Mouse (Mus musculus): ENCODE results near the gene Lcn10. TPM values are rescaled to one million over a fixed set of nuclear protein-coding genes. Genes with fewer than 3 reads are reported as not detected.
"Not testable (repeated sequence)": the region's sequence is repeated elsewhere in the genome, so short reads cannot be mapped to it uniquely, and the experiment has no call there.

Gene Lcn10
- polyA plus RNA-seq, 1 experiment from 2014 or later: not detected

- Histone ChIP-seq H3K4me1 (no peaks in the 10 kb centered on the region), H3K9me3 (no peaks in the 10 kb centered on the region), H3K9ac (no peak overlapping the region), H3K27me3 (no peaks in the 10 kb centered on the region), H3K4me2 (replicated peaks) (no peak overlapping the region), H3K27ac (no peak overlapping the region), H3K36me3 (no peaks in the 10 kb centered on the region), H3K4me3 (no peak overlapping the region)
- ATAC-seq (ENCODE audit: insufficient number of reproducible peaks, insufficient read depth, low FRiP score, low TSS enrichment): no peak
- WGBS: 62% methylated on average over 5 of the region's 5 CpGs
Observed at GRCm38 (mm10) chr2:25664125-25664524, 18.4 kb upstream of the Lcn10 start.

DNA sequence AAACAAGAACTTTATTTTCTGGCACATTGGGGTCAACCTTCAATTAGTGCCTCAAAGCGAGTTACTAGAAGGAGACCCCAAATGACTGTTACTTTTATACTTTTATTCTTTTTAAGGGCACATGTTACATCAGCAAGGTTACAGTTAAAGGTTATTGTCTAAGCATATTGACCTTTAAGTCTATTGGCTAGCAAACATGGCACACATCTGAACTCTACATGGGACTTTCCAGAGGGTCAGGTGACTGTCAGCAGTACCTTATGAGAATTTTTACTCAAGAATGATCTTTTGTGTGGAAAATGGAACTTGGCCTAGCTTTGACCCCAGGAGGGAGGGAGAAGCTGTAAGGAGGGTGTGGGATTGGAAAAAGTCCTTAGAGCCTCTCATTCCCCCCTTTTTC is 16.0 kb upstream of the Lcn10 start:
- H3K36me3 ChIP-seq: no peaks in the 10 kb centered on the region
- H3K9me3 ChIP-seq: no peaks in the 10 kb centered on the region
- ATAC-seq (ENCODE audit: insufficient number of reproducible peaks, insufficient read depth, low FRiP score, low TSS enrichment): no peak
- H3K4me3 ChIP-seq: no peak overlapping the region
- 70% methylated on average over 1 of the region's 1 CpGs for WGBS
- H3K9ac ChIP-seq: no peak overlapping the region
- H3K4me1 ChIP-seq: no peaks in the 10 kb centered on the region
- no peaks in the 10 kb centered on the region for H3K27me3 ChIP-seq
- H3K4me2 ChIP-seq (replicated peaks): no peak overlapping the region
- H3K27ac ChIP-seq: no peak overlapping the region

GRCm38 (mm10) chr2:25676486-25676885 is 6.0 kb upstream of the Lcn10 start, which contains the start of gene Lcn6:
Lcn6 (plus strand) TSS chr2:25676786.
- H3K9me3 ChIP-seq: no peaks in the 10 kb centered on the region
- H3K27me3 ChIP-seq: no peaks in the 10 kb centered on the region
- H3K4me3 ChIP-seq: no peak within 1 kb of the TSS
- no peak within 1 kb of the TSS for H3K27ac ChIP-seq
- no peaks in the 10 kb centered on the region for H3K4me1 ChIP-seq
- no peak within 1 kb of the TSS for H3K9ac ChIP-seq
- no peak within 1 kb of the TSS for H3K4me2 ChIP-seq (replicated peaks)
- no peaks in the 10 kb centered on the region for H3K36me3 ChIP-seq
- 88% methylated on average over 3 of the region's 3 CpGs for WGBS
- no peak for ATAC-seq (ENCODE audit: insufficient number of reproducible peaks, insufficient read depth, low FRiP score, low TSS enrichment)

- no peak overlapping the region for H3K4me2 ChIP-seq (replicated peaks)
- WGBS: 77% methylated on average over 6 of the region's 6 CpGs
Observed at GRCm38 (mm10) chr2:25679559-25679958, 3.0 kb upstream of the Lcn10 start.

DNA sequence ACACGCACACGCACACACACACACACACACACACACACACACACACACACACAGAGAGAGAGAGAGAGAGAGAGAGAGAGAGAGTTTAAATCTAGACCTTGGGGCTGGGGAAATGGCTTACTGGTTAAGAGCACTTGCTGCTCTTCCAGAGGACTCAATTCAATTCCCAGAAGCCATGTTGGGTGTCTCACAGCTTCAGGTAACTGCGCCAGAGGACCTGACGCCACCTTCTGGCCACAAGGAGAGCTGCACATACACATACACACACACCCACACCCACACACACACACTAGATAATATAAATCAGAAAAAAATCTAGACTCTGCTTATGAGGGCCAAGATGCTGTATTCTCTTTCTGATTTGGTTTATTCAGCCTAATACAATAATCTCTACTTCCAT is 4.4 kb downstream of the Lcn10 start:
- Histone ChIP-seq H3K4me2 (replicated peaks) (no peak overlapping the region), H3K4me1 (no peaks in the 10 kb centered on the region), H3K9ac (no peak overlapping the region), H3K36me3 (no peaks in the 10 kb centered on the region), H3K27me3 (no peaks in the 10 kb centered on the region; the same call in 1 of the 2 replicates), H3K4me3 (no peak overlapping the region), H3K27ac (no peak overlapping the region), H3K9me3 (no peaks in the 10 kb centered on the region)
- WGBS: 43% methylated on average over 2 of the region's 4 CpGs
- ATAC-seq (ENCODE audit: insufficient number of reproducible peaks, insufficient read depth, low FRiP score, low TSS enrichment): no peak

More at GRCm38 (mm10) chr2:25679559-25679958, 3.0 kb upstream of the Lcn10 start:
- ATAC-seq (ENCODE audit: insufficient number of reproducible peaks, insufficient read depth, low FRiP score, low TSS enrichment): no peak
- Histone ChIP-seq H3K27me3 (no peaks in the 10 kb centered on the region; the same call in 1 of the 2 replicates), H3K27ac (no peak overlapping the region), H3K4me1 (no peaks in the 10 kb centered on the region), H3K9me3 (no peaks in the 10 kb centered on the region), H3K4me3 (no peak overlapping the region), H3K9ac (no peak overlapping the region), H3K36me3 (no peaks in the 10 kb centered on the region)

DNA sequence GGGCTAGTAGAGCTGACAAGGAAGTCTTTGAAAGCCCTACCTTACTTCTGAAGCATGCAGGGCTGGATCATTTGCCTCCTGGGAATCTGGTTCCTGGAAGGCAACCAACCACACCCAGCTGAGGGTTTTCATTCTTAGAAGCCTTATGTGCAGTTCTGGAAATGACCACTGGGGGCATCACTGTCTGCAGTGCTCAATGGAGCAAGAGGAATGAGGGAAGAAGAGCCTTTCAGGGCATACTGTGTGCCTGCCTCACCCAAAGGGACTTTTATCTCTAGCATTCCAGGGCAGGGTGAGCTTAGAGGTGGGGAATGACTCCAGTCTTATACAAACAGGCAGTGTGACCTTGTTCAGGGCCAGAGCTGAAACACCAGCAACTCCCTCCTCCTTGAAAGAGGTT is 12.1 kb downstream of the Lcn10 start:
- Histone ChIP-seq H3K9ac (no peak overlapping the region), H3K27ac (no peak overlapping the region), H3K4me3 (no peak overlapping the region), H3K4me1 (no peaks in the 10 kb centered on the region), H3K36me3 (no peaks in the 10 kb centered on the region), H3K27me3 (no peaks in the 10 kb centered on the region), H3K9me3 (no peaks in the 10 kb centered on the region), H3K4me2 (replicated peaks) (no peak overlapping the region)
- no peak for ATAC-seq (ENCODE audit: insufficient number of reproducible peaks, insufficient read depth, low FRiP score, low TSS enrichment)

GRCm38 (mm10) chr2:25696951-25697350 is 14.4 kb downstream of the Lcn10 start:
- WGBS: 64% methylated on average over 4 of the region's 4 CpGs

GRCm38 (mm10) chr2:25698696-25699095 is 16.2 kb downstream of the Lcn10 start:
- no peak overlapping the region for H3K4me2 ChIP-seq (replicated peaks)
- H3K4me3 ChIP-seq: no peak overlapping the region
- ATAC-seq (ENCODE audit: insufficient number of reproducible peaks, insufficient read depth, low FRiP score, low TSS enrichment): no peak
- no peaks in the 10 kb centered on the region for H3K36me3 ChIP-seq
- H3K27me3 ChIP-seq: no peaks in the 10 kb centered on the region
- H3K27ac ChIP-seq: no peak overlapping the region
- no peaks in the 10 kb centered on the region for H3K9me3 ChIP-seq
- H3K4me1 ChIP-seq: no peaks in the 10 kb centered on the region
- WGBS: 81% methylated on average over 2 of the region's 2 CpGs
- H3K9ac ChIP-seq: no peak overlapping the region

More at GRCm38 (mm10) chr2:25696951-25697350, 14.4 kb downstream of the Lcn10 start:
- no peaks in the 10 kb centered on the region for H3K36me3 ChIP-seq
- no peak overlapping the region for H3K4me2 ChIP-seq (replicated peaks)
- no peak overlapping the region for H3K9ac ChIP-seq
- no peak overlapping the region for H3K27ac ChIP-seq
- H3K4me1 ChIP-seq: no peaks in the 10 kb centered on the region
- H3K9me3 ChIP-seq: no peaks in the 10 kb centered on the region
- H3K4me3 ChIP-seq: no peak overlapping the region
- no peaks in the 10 kb centered on the region for H3K27me3 ChIP-seq
- ATAC-seq (ENCODE audit: insufficient number of reproducible peaks, insufficient read depth, low FRiP score, low TSS enrichment): no peak

DNA sequence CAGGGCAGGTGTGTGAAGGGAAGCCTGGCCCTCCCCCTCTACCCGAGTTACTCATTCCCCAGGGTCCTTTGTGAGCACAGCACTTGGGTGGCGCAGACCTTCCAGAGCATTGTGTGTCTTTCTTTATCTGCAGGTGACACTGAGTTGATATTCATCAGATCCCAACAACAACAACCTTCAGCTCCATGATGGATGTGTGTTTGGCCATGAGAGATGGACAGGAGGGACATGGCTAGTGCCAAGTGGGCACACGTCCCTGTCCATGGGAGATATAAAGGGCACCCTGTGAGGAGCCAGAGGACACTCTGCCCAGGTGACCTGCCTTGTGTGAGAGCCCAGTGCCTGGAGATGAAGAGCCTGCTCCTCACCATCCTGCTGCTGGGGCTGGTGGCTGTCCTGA is 17.2 kb downstream of the Lcn10 start, which contains the start of gene Obp2a:
Obp2a (plus strand) TSS at position 301 of the 400 bp plus-strand sequence.
- 91% methylated on average over 3 of the region's 3 CpGs for WGBS
- not testable (repeated sequence) for H3K27me3 ChIP-seq; H3K9me3 ChIP-seq; H3K9ac ChIP-seq; H3K4me3 ChIP-seq; H3K4me2 ChIP-seq (replicated peaks); H3K36me3 ChIP-seq; H3K27ac ChIP-seq; ATAC-seq (ENCODE audit: insufficient number of reproducible peaks, insufficient read depth, low FRiP score, low TSS enrichment); H3K4me1 ChIP-seq

DNA sequence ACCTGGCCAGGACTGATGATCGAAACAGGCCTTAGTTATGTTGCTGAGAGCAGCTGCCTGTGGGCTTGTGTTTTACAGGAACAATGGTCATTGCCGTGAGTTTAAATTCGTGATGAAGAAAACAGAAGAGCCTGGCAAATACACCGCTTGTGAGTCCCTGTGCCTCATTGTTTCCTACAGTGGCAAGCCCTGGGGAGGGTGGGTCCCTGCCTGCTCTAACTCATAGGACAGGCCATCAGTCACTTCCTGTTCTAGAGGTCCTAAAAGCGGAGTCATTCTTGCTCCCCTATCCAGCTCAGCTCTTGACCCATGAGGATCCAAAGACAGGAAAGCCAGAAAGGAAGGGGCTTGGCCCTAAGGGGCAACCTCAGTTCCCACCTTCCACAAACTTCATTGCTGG is 18.5 kb downstream of the Lcn10 start:
- Histone ChIP-seq H3K4me2 (replicated peaks) (no peak overlapping the region), H3K27ac (no peak overlapping the region), H3K4me3 (no peak overlapping the region), H3K36me3 (no peaks in the 10 kb centered on the region), H3K27me3 (no peaks in the 10 kb centered on the region), H3K9me3 (no peaks in the 10 kb centered on the region), H3K4me1 (no peaks in the 10 kb centered on the region), H3K9ac (no peak overlapping the region)
- 79% methylated on average over 5 of the region's 5 CpGs for WGBS
- no peak for ATAC-seq (ENCODE audit: insufficient number of reproducible peaks, insufficient read depth, low FRiP score, low TSS enrichment)

DNA sequence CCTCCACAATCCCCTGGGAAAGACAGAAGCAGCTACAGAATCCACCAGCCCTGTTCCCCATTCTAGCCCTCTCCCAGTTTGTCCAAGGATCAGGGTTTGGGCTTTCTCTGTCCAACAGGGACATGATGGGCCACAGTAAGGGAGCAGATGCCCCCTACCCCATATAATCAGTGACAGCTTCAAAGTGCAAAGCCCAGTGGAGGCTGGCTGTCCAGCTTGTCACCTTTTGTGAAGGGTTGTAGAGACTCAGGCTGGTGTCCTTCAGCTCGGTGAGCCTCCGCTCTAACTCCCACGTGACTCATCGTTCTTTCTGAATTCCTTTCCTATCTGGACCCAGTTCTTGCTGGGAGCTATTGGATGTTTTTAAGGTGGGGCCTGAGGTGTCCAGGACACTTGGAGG is 21.2 kb downstream of the Lcn10 start:
- Histone ChIP-seq H3K27me3 (no peaks in the 10 kb centered on the region), H3K36me3 (0 out of 2 replicates have a peak, but pooled peaks cover 3% of the 10 kb centered on the region), H3K4me2 (replicated peaks) (no peak overlapping the region), H3K27ac (no peak overlapping the region), H3K9ac (no peak overlapping the region), H3K4me3 (no peak overlapping the region), H3K4me1 (peaks cover 9% of the 10 kb centered on the region; the same call in 1 of the 2 replicates), H3K9me3 (no peaks in the 10 kb centered on the region)
- 77% methylated on average over 4 of the region's 4 CpGs for WGBS
- ATAC-seq (ENCODE audit: insufficient number of reproducible peaks, insufficient read depth, low FRiP score, low TSS enrichment): no peak

- Histone ChIP-seq H3K36me3 (0 out of 2 replicates have a peak, but pooled peaks cover 3% of the 10 kb centered on the region), H3K9me3 (no peaks in the 10 kb centered on the region), H3K9ac (peak within 1 kb of the TSS; percentile 73), H3K4me3 (peak within 1 kb of the TSS; percentile 60), H3K4me1 (peaks cover 12% of the 10 kb centered on the region; the same call in 1 of the 2 replicates), H3K27ac (peak within 1 kb of the TSS; percentile 73; the same call in 1 of the 2 replicates), H3K4me2 (replicated peaks) (peak within 1 kb of the TSS; percentile 90), H3K27me3 (no peaks in the 10 kb centered on the region)
- peak; percentile 88 for ATAC-seq (ENCODE audit: insufficient number of reproducible peaks, insufficient read depth, low FRiP score, low TSS enrichment)
- under 1% methylated on average over 78 of the region's 78 CpGs for WGBS
Observed at GRCm38 (mm10) chr2:25706643-25707481, 24.3 kb downstream of the Lcn10 start, which contains the start of gene Bmyc. Bmyc (plus strand) TSS chr2:25706739.

Measured in embryonic facial prominence, embryonic 12.5 days (tissue).